Mouse (Mus musculus) liver, adult 2 months (tissue): Measurements from ENCODE around the gene Stk10. TPM values are rescaled to one million over a fixed set of nuclear protein-coding genes. Genes with fewer than 3 reads are reported as not detected.

Experiments used
- DNase-seq: peaks from one replicate; pipeline ENCODE4 v3.0.0-alpha.2; 2011; ENCODE audit warnings: low read depth, low spot score; ENCODE audit errors: extremely low read depth
- H3K27ac ChIP-seq: fragments of 200-500 bp; replicated peaks from 2 replicates; pipeline ENCODE4 v1.5.1; 2012; ENCODE audit warnings: low read depth, mild to moderate bottlenecking, control low read depth, inconsistent platforms, low read length; ENCODE audit not compliant: insufficient read depth
- H3K27me3 ChIP-seq: fragments of 200-500 bp; 2 replicates; pipeline ENCODE4 v1.6.1; 2012; ENCODE audit warnings: mild to moderate bottlenecking, moderate library complexity, low read length, inconsistent platforms; ENCODE audit not compliant: control insufficient read depth, insufficient read depth
- H3K36me3 ChIP-seq: fragments of 200-500 bp; 2 replicates; pipeline ENCODE4 v1.6.1; 2012; ENCODE audit warnings: low read length, inconsistent platforms; ENCODE audit not compliant: control insufficient read depth, insufficient read depth
- H3K4me1 ChIP-seq: fragments of 200-500 bp; 2 replicates; pipeline ENCODE4 v1.6.1; 2011; ENCODE audit warnings: low read length; ENCODE audit not compliant: control insufficient read depth, insufficient read depth
- H3K4me3 ChIP-seq: fragments of 200-500 bp; 2 replicates; pipeline ENCODE4 v1.5.1; 2011; ENCODE audit warnings: low read depth, mild to moderate bottlenecking, control low read depth, low read length, moderate library complexity; ENCODE audit not compliant: insufficient read depth
- H3K79me2 ChIP-seq: fragments of 200-500 bp; 2 replicates; pipeline ENCODE4 v1.6.1; 2012; ENCODE audit warnings: inconsistent platforms, mild to moderate bottlenecking, low read length, moderate library complexity; ENCODE audit not compliant: control insufficient read depth, insufficient read depth
- H3K9ac ChIP-seq: fragments of 200-500 bp; 2 replicates; pipeline ENCODE4 v1.6.1; 2012; ENCODE audit warnings: low read depth, mild to moderate bottlenecking, control low read depth, inconsistent platforms, low read length
- CTCF ChIP-seq: fragments of 200-500 bp; IDR thresholded peaks from 2 replicates; pipeline ENCODE4 v1.5.1; 2011; ENCODE audit warnings: low read depth, low read length, control low read depth
- POLR2A ChIP-seq: fragments of 200-500 bp; IDR thresholded peaks from 2 replicates; pipeline ENCODE4 v1.6.1; 2011; ENCODE audit warnings: low read length, control low read depth; ENCODE audit not compliant: insufficient read depth; ENCODE audit errors: extremely low read depth
- WGBS: fragments of 180-500 bp; shearing (Covaris S2); methylation state at CpG from one replicate; pipeline ENCODE4 v1.1.7; 2018; 5-methylcytosine and 5-hydroxymethylcytosine counted together
- polyA plus RNA-seq: library from polyadenylated mRNA; depleted of rRNA; stranded (reverse); fragments of >200 nt; gene quantifications from 2 replicates; pipeline ENCODE4 v1.2.3, GENCODE M21; 2012
- total RNA-seq: library from RNA; depleted of rRNA; stranded (reverse); fragments of >200 nt; gene quantifications from 2 replicates; pipeline ENCODE4 v1.2.3, GENCODE M21; 2014

Gene Stk10
- total and polyA plus RNA-seq, 2 experiments = 2.0 to 2.4 TPM

DNA sequence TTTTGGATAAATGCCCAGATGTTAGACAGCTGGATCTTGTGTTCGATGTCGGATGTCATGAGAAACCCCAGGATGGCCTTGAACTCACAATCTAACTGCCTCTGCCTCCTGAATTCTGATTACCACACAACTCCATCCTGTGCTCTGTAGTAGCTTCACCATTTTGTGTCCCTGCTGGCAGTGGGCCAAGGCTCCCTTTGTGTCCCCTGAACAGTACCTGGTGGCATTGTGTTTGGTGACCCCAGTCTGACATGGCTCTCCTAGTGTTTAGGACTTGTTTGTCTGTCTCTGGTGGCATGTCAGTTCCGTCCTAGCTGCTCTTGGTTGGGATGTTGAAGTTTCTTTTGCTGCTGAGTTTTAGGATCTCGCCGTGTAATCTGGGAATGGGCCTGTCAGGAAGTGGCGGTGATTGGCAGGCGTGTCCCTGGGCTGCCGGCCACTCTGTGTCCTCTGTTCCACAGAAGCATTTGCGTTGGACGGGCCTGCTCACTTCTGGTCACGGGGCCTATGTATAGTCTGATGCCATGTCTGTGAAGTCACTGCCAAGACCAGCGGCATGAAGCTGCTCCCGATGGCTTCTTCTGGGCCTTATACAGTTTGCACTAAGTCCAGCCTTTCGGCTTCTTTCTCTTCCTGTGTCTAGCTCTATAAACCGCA lies 35.7 kb downstream of the Stk10 start:
- TF ChIP-seq POLR2A (no peak), CTCF (no peak)
- no peak overlapping the region for H3K27ac ChIP-seq
- no peaks in the 10 kb centered on the region for H3K79me2 ChIP-seq
- H3K4me1 ChIP-seq = no peaks in the 10 kb centered on the region
- H3K36me3 ChIP-seq = no peaks in the 10 kb centered on the region
- H3K27me3 ChIP-seq = no peaks in the 10 kb centered on the region
- 83% methylated on average over 15 of the region's 15 CpGs for WGBS
- H3K4me3 ChIP-seq = no peak overlapping the region
- no peak overlapping the region for H3K9ac ChIP-seq
- peak; percentile 34 for DNase-seq

DNA sequence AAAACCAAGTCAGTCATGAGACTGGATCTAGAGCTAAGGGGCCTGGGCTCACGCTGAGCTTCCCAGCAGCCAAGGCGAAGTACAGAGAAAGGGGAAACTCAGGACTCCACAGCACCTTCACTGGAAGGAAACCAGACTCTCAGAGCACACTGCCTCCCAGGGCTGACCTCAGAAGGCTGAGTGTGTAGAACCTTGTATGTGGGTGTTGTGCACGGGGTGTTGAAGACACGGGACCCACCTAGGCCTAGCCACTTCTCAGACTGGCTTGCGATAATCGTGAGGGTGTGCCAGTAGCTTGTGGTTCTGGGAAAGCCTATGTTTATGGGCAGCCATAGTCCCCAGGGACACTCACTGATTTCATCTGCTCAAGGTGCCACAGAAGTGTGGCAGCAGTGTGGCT lies 38.0 kb downstream of the Stk10 start:
- 90% methylated on average over 6 of the region's 6 CpGs for WGBS
- Histone ChIP-seq H3K36me3 (no peaks in the 10 kb centered on the region), H3K4me3 (no peak overlapping the region), H3K4me1 (no peaks in the 10 kb centered on the region), H3K79me2 (no peaks in the 10 kb centered on the region), H3K27ac (no peak overlapping the region), H3K27me3 (no peaks in the 10 kb centered on the region), H3K9ac (no peak overlapping the region)
- TF ChIP-seq POLR2A (no peak), CTCF (no peak)
- DNase-seq = no peak

DNA sequence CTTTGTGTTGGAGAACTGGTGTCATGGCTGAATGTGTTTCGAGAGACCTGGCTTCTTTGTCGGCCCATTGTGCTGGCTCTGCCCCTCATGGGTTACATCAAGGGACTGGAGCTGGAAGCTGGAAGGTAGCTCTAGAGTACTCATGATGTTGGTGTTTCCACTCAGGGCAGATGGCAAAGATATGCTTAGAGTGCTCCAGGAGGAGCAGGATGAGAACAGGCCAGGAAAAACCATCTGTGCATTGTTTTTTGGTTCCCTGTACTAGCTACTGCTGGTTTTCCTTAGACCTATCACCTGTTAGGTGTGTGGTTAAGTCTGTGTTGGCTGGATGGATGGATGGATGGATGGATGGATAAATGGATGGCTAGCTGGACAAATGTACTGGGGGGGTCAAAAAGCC lies 40.6 kb downstream of the Stk10 start:
- Histone ChIP-seq H3K27me3 (no peaks in the 10 kb centered on the region), H3K27ac (no peak overlapping the region), H3K4me1 (no peaks in the 10 kb centered on the region), H3K79me2 (no peaks in the 10 kb centered on the region), H3K9ac (no peak overlapping the region), H3K4me3 (no peak overlapping the region), H3K36me3 (no peaks in the 10 kb centered on the region)
- TF ChIP-seq CTCF (no peak), POLR2A (no peak)
- 90% methylated on average over 2 of the region's 2 CpGs for WGBS
- DNase-seq = no peak

- 84% methylated on average over 6 of the region's 6 CpGs for WGBS
- TF ChIP-seq POLR2A (no peak), CTCF (no peak)
- Histone ChIP-seq H3K27me3 (no peaks in the 10 kb centered on the region), H3K79me2 (no peaks in the 10 kb centered on the region), H3K9ac (no peak overlapping the region), H3K36me3 (no peaks in the 10 kb centered on the region), H3K4me3 (no peak overlapping the region), H3K27ac (no peak overlapping the region), H3K4me1 (no peaks in the 10 kb centered on the region)
- DNase-seq = no peak
Measured at GRCm38 (mm10) chr11:32575964-32576759, 43.1 kb downstream of the Stk10 start.

GRCm38 (mm10) chr11:32576760-32577050 lies 43.6 kb downstream of the Stk10 start:
- Histone ChIP-seq H3K27me3 (no peaks in the 10 kb centered on the region), H3K27ac (no peak overlapping the region), H3K4me1 (no peaks in the 10 kb centered on the region), H3K36me3 (no peaks in the 10 kb centered on the region), H3K4me3 (no peak overlapping the region), H3K79me2 (no peaks in the 10 kb centered on the region), H3K9ac (no peak overlapping the region)
- 58% methylated on average over 5 of the region's 5 CpGs for WGBS
- no peak for DNase-seq
- TF ChIP-seq CTCF = no peak

DNA sequence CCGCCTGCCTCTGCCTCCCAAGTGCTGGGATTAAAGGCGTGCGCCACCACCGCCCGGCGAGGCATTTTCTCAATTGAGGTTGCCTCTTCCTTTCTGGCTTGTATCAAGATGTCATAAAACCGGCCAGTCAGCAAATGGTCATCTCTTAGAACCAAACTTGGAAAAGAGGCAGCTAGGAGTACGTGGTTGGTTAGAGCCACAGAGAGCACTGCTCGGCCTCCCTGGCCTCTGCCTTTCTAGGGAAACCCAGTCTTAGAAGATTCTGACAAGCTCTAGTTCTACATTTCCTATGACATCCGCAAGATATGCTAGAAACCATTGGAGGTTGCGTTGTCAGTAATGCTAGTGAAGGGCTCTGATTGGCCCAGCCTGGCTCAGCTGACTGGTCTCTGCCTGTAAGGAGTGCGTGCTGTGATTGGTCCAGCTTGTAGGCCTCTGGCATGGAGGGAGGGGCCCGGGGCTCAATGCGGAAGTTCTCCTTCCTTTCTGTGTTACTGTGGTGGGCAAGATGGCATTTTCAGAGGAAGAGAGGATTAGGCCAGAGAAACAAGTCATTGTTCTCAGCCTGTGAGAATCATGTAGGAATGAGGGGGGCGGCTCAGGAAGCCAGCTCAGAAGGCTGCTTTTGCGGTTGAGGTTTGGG lies 47.3 kb downstream of the Stk10 start:
- H3K9ac ChIP-seq = no peak overlapping the region
- no peaks in the 10 kb centered on the region for H3K79me2 ChIP-seq
- H3K36me3 ChIP-seq = no peaks in the 10 kb centered on the region
- TF ChIP-seq POLR2A (no peak), CTCF (no peak)
- WGBS = 91% methylated on average over 16 of the region's 16 CpGs
- H3K27ac ChIP-seq = no peak overlapping the region
- no peak overlapping the region for H3K4me3 ChIP-seq
- DNase-seq = peak; percentile 19
- no peaks in the 10 kb centered on the region for H3K4me1 ChIP-seq
- H3K27me3 ChIP-seq = no peaks in the 10 kb centered on the region
